Mouse (Mus musculus) gonadal fat pad, adult 2 months (tissue): ENCODE results near the gene Rtl6. TPM values are rescaled to one million over a fixed set of nuclear protein-coding genes. Genes with fewer than 3 reads are reported as not detected.

Experiments used
- DNase-seq: peaks from one replicate; pipeline ENCODE4 v3.0.0-alpha.2; 2012; ENCODE audit warnings: low read depth
- polyA plus RNA-seq: library from polyadenylated mRNA; depleted of rRNA; stranded (reverse); fragments of >200 nt; gene quantifications from 2 replicates; pipeline ENCODE4 v1.2.3, GENCODE M21; 2012; rRNA removed

The Rtl6 gene
- polyA plus RNA-seq = 8.1 and 9.4 TPM in 2 replicates

- no peak for DNase-seq
These were observed at the start of gene Rtl6 for GRCm38 (mm10) chr15:84557189-84557921. TSS of gene Rtl6 (minus strand) at chr15:84557823.

- DNase-seq = no peak
These were observed 45.8 kb upstream of the Rtl6 start for GRCm38 (mm10) chr15:84603267-84603963.

GRCm38 (mm10) chr15:84600977-84601595 is 43.5 kb upstream of the Rtl6 start:
- DNase-seq = no peak

- no peak for DNase-seq
These were observed 41.3 kb upstream of the Rtl6 start for GRCm38 (mm10) chr15:84598911-84599310.

- no peak for DNase-seq
These were observed 40.2 kb upstream of the Rtl6 start for GRCm38 (mm10) chr15:84597816-84598215.

- no peak for DNase-seq
These were observed 39.4 kb upstream of the Rtl6 start for GRCm38 (mm10) chr15:84597021-84597420.

GRCm38 (mm10) chr15:84595241-84595945 is 37.8 kb upstream of the Rtl6 start:
- no peak for DNase-seq

- no peak for DNase-seq
These were observed 35.9 kb upstream of the Rtl6 start for GRCm38 (mm10) chr15:84593514-84593913.

- no peak for DNase-seq
These were observed 34.6 kb upstream of the Rtl6 start for GRCm38 (mm10) chr15:84592240-84592639.

GRCm38 (mm10) chr15:84591573-84592139 is 34.0 kb upstream of the Rtl6 start:
- DNase-seq = no peak

- DNase-seq = no peak
These were observed 30.8 kb upstream of the Rtl6 start for GRCm38 (mm10) chr15:84588371-84588821.

GRCm38 (mm10) chr15:84578607-84579006 is 21.0 kb upstream of the Rtl6 start:
- DNase-seq = no peak

GRCm38 (mm10) chr15:84577019-84577418 is 19.4 kb upstream of the Rtl6 start:
- DNase-seq = no peak

- no peak for DNase-seq
These were observed 9.0 kb upstream of the Rtl6 start for GRCm38 (mm10) chr15:84566568-84567110.

- no peak for DNase-seq
These were observed 3.9 kb upstream of the Rtl6 start for GRCm38 (mm10) chr15:84561501-84561900.

- DNase-seq = no peak
These were observed 949 bp downstream of the Rtl6 start for GRCm38 (mm10) chr15:84556674-84557073.

GRCm38 (mm10) chr15:84551065-84551464 is 6.6 kb downstream of the Rtl6 start:
- no peak for DNase-seq

GRCm38 (mm10) chr15:84549291-84549797 is 8.3 kb downstream of the Rtl6 start:
- DNase-seq = no peak

GRCm38 (mm10) chr15:84546028-84546427 is 11.6 kb downstream of the Rtl6 start:
- DNase-seq = no peak

GRCm38 (mm10) chr15:84541175-84541574 is 16.4 kb downstream of the Rtl6 start:
- no peak for DNase-seq

GRCm38 (mm10) chr15:84538974-84539588 is 18.5 kb downstream of the Rtl6 start:
- no peak for DNase-seq
